Mouse (Mus musculus): ENCODE results near the gene Klrb1b.

DNA sequence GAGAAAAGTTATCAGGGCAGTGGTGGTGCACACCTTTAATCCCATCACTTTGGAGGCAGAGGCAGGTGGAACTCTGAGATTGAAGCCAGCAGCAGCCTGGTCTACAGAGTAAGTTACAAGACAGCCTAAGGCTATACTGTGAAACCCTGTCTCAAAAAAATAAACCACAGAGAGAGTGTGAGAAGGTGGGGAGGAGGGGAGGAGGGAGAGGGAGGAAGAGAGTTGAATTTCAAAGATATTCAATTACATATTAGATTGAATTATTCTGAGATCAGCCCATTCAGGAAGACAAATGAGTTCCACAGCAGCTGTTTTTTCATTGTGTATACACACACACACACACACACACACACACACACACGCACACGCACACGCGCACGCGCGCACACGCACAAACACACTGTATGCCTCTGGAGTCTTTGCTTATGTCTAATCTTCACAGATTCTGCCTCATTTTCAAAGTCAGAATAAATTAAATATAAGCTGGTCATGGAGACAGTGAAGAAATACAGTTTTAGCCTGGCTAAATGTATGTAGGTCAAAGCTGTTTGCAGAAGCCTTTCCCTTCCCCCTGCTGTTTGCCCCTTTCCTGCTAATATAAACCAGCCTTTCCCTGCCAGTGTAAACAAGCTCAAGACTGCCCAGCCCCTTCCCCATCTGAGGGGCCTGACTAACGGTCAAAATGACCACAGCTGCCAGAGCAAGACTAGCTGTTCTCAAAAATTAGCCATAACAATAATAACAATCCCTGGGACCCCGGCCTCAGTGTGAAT, 56.5 kb downstream of the Klrb1b start:
- TF ChIP-seq CTCF (IDR thresholded peaks at IDR 0.05; ENCODE audit: borderline replicate concordance, control insufficient read depth, extremely low read depth, insufficient read depth, low read length, poor library complexity), result no peak
- TF ChIP-seq POLR2A (IDR thresholded peaks at IDR 0.05; ENCODE audit: control insufficient read depth, extremely low read depth, insufficient read depth, low read length, poor library complexity), result no peak

Measured in thymus, adult 2 months (tissue).